9 mouse cellular contexts compared by ENCODE assay signal in the genomic region with DNA sequence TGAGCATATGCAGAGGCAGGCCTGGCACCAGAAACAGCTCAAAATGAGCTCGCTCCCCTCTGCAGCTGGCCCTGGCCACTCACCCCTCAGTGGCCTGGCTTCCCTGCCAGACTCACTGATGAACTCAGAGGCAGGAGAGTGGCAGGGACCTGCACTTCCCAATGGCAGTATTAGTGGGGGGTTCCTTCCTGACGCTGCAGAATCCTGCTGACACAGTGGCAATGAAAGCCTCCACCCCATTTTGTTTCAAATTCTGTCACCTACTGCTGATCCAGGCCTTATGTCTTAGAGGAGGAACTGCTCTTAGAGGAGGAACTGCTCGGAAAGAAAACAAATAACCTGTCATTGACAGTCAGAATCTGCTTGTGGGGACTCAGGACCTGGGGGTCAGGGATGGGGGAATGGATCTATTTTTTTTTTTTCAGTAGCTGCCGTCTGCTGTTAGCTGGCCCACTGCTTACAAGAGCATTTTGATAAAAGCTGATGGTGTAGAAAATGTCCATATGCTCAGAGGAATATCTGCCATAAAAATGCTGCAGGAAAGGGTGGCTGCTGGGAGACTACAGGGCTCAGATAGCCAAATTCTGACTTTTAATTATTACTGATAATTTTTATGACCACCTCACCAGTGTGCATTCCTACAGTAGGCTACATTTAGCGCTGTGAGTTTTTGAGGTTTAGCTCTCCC. TPM values are rescaled to one million over a fixed set of nuclear protein-coding genes. Genes with fewer than 3 reads are reported as not detected.
A peak's percentile ranks its signal among the peaks of the same experiment; 100 is the strongest.
DNase-seq lines count a peak whose midpoint lies in the region; ATAC-seq lines count a peak whose summit lies in the region.
"Had no signal": no experiment of that assay in that cellular context is flagged by ENCODE, and none has a peak within 500 bp of the region (broad histone marks: within the 10 kb centered on the region; RNA-seq: fewer than 3 reads in every experiment).

No protein-coding gene starts in this region.

- H3K36me3 ChIP-seq in forebrain, embryonic 12.5 days (replicated peaks) = peaks cover 15% of the 10 kb centered on the region; the same call in 1 of the 2 replicates
- H3K36me3 ChIP-seq in forebrain, embryonic 10.5 days (replicated peaks) = peaks cover 21% of the 10 kb centered on the region
- no peaks in the 10 kb centered on the region for H3K36me3 ChIP-seq in midbrain, embryonic 16.5 days (ENCODE audit: control insufficient read depth, insufficient read depth, low read length)

- H3K9me3 ChIP-seq in forebrain, embryonic 12.5 days = no peaks in the 10 kb centered on the region
- H3K9me3 ChIP-seq in forebrain, embryonic 10.5 days = no peaks in the 10 kb centered on the region
- H3K9me3 ChIP-seq in midbrain, embryonic 16.5 days (replicated peaks; ENCODE audit: control insufficient read depth, low read length, poor library complexity, severe bottlenecking) = no peaks in the 10 kb centered on the region

- ATAC-seq in forebrain, embryonic 12.5 days (ENCODE audit: low FRiP score) = no peak
- ATAC-seq in midbrain, embryonic 16.5 days = no peak

- DNase-seq in forebrain, embryonic 10.5 days (ENCODE audit: extremely low spot score, low spot score) = no peak
- peak; percentile 77 for DNase-seq in left cerebral cortex, postnatal 4 days
- DNase-seq in left cerebral cortex, postnatal 10 days (ENCODE audit: extremely low spot score in 1 of 2, low spot score in 2 of 2) = no peak
- peak; percentile 80 to 82 for DNase-seq in cerebellum, postnatal 14 days
- no peak for DNase-seq in T-cell, adult 2 months (ENCODE audit: low spot score)
- DNase-seq in spleen, postnatal 36 days (ENCODE audit: low spot score in 2 of 2) = no peak

- peaks cover 28% of the 10 kb centered on the region for H3K4me1 ChIP-seq in forebrain, embryonic 12.5 days
- peaks cover 26% of the 10 kb centered on the region for H3K4me1 ChIP-seq in forebrain, embryonic 10.5 days
- peaks cover 4% of the 10 kb centered on the region; the same call in 1 of the 2 replicates for H3K4me1 ChIP-seq in midbrain, embryonic 16.5 days (ENCODE audit: control insufficient read depth, insufficient read depth, low read length)

- intact Hi-C loops in left cerebral cortex, postnatal 4 days (cut with DNase I) = no loop called here
- intact Hi-C loops in left cerebral cortex, postnatal 10 days (cut with DNase I) = no loop called here

- 0 out of 2 replicates have a peak overlapping the region, but pooled peaks have one; percentile 21 for H3K27ac ChIP-seq in forebrain, embryonic 12.5 days
- no peak overlapping the region for H3K27ac ChIP-seq in forebrain, embryonic 10.5 days
- no peak overlapping the region for H3K27ac ChIP-seq in midbrain, embryonic 16.5 days (ENCODE audit: low read length)
- H3K27ac ChIP-seq: liver, embryonic 14.5 days had no signal

- no peak overlapping the region for H3K4me3 ChIP-seq in forebrain, embryonic 12.5 days (replicated peaks)
- no peak overlapping the region for H3K4me3 ChIP-seq in forebrain, embryonic 10.5 days
- no peak overlapping the region for H3K4me3 ChIP-seq in midbrain, embryonic 16.5 days (ENCODE audit: low read depth, low read length)

- H3K4me2 ChIP-seq in forebrain, embryonic 12.5 days = no peak overlapping the region
- H3K4me2 ChIP-seq in midbrain, embryonic 16.5 days (ENCODE audit: low read length) = no peak overlapping the region

- peak overlapping the region; percentile 17; the same call in 1 of the 2 replicates for H3K9ac ChIP-seq in forebrain, embryonic 12.5 days
- H3K9ac ChIP-seq in midbrain, embryonic 16.5 days (ENCODE audit: low read depth, low read length) = peak overlapping the region; percentile 8; the same call in 1 of the 2 replicates
- H3K9ac ChIP-seq: liver, embryonic 14.5 days had no signal

- WGBS in forebrain, embryonic 12.5 days = 60% methylated on average over 5 of the region's 5 CpGs
- 69% methylated on average over 5 of the region's 5 CpGs for WGBS in forebrain, embryonic 10.5 days
- WGBS in midbrain, embryonic 16.5 days = 52% methylated on average over 5 of the region's 5 CpGs

- H3K27me3 ChIP-seq in forebrain, embryonic 12.5 days = no peaks in the 10 kb centered on the region
- no peaks in the 10 kb centered on the region for H3K27me3 ChIP-seq in forebrain, embryonic 10.5 days (ENCODE audit: poor library complexity, severe bottlenecking)
- no peaks in the 10 kb centered on the region for H3K27me3 ChIP-seq in midbrain, embryonic 16.5 days (ENCODE audit: control insufficient read depth, insufficient read depth, low read depth, low read length)

RNA-seq across cellular contexts. Expression of gene Akt2, which starts 13.5 kb away (rescaled TPM):
- polyA plus RNA-seq in forebrain, embryonic 12.5 days (2016; fragmentation: Nextera tagmentation; extraction: Ambion mirVana) = 81.2 and 84.6 TPM in 2 replicates
- 73.3 and 78.8 TPM in 2 replicates for polyA plus RNA-seq in forebrain, embryonic 10.5 days (2016; fragmentation: Nextera tagmentation; extraction: Ambion mirVana)
- 10 to 100 TPM; 68.1 to 72.0 TPM for total RNA-seq in left cerebral cortex, postnatal 4 days (2021)
- 100 to 1,000 TPM in 1 of 2 experiments, 10 to 100 TPM in 1; 92.2 to 103 TPM for total RNA-seq in left cerebral cortex, postnatal 10 days (2021)
- 49.9 and 57.0 TPM in 2 replicates for polyA plus RNA-seq in midbrain, embryonic 16.5 days (2015; fragmentation: Nextera tagmentation; extraction: Ambion mirVana)

RNA-seq across cellular contexts. Expression of gene Ttc9b, which starts 48.9 kb away (rescaled TPM):
- polyA plus RNA-seq in forebrain, embryonic 12.5 days (2016; fragmentation: Nextera tagmentation; extraction: Ambion mirVana) = 21.4 and 24.8 TPM in 2 replicates
- polyA plus RNA-seq in forebrain, embryonic 10.5 days (2016; fragmentation: Nextera tagmentation; extraction: Ambion mirVana) = 2.8 and 3.7 TPM in 2 replicates
- 10 to 100 TPM; 80.0 to 91.0 TPM for total RNA-seq in left cerebral cortex, postnatal 4 days (2021)
- 100 to 1,000 TPM; 139 to 145 TPM for total RNA-seq in left cerebral cortex, postnatal 10 days (2021)
- polyA plus RNA-seq in midbrain, embryonic 16.5 days (2015; fragmentation: Nextera tagmentation; extraction: Ambion mirVana) = 75.0 and 84.4 TPM in 2 replicates
- polyA plus RNA-seq: liver, embryonic 14.5 days had no signal

RNA-seq across cellular contexts. Expression of gene 2310022A10Rik, which starts 51.8 kb away (rescaled TPM):
- 38.7 and 39.6 TPM in 2 replicates for polyA plus RNA-seq in forebrain, embryonic 12.5 days (2016; fragmentation: Nextera tagmentation; extraction: Ambion mirVana)
- polyA plus RNA-seq in forebrain, embryonic 10.5 days (2016; fragmentation: Nextera tagmentation; extraction: Ambion mirVana) = 38.8 and 39.3 TPM in 2 replicates
- 10 to 100 TPM; 27.4 to 33.1 TPM for total RNA-seq in left cerebral cortex, postnatal 4 days (2021)
- 10 to 100 TPM; 23.1 to 26.2 TPM for total RNA-seq in left cerebral cortex, postnatal 10 days (2021)
- 35.6 and 37.5 TPM in 2 replicates for polyA plus RNA-seq in midbrain, embryonic 16.5 days (2015; fragmentation: Nextera tagmentation; extraction: Ambion mirVana)

RNA-seq across cellular contexts. Expression of gene Pld3, which starts 51.8 kb away (rescaled TPM):
- 58.1 and 58.2 TPM in 2 replicates for polyA plus RNA-seq in forebrain, embryonic 12.5 days (2016; fragmentation: Nextera tagmentation; extraction: Ambion mirVana)
- polyA plus RNA-seq in forebrain, embryonic 10.5 days (2016; fragmentation: Nextera tagmentation; extraction: Ambion mirVana) = 41.9 and 42.0 TPM in 2 replicates
- 100 to 1,000 TPM; 175 to 222 TPM for total RNA-seq in left cerebral cortex, postnatal 4 days (2021)
- total RNA-seq in left cerebral cortex, postnatal 10 days (2021) = 100 to 1,000 TPM; 520 to 550 TPM
- 171 and 225 TPM in 2 replicates for polyA plus RNA-seq in midbrain, embryonic 16.5 days (2015; fragmentation: Nextera tagmentation; extraction: Ambion mirVana)

Comparison
In these comparisons a context has a peak if more than half of its experiments do, and no peak if none do; other contexts are left out.
1. DNase-seq: peak in left cerebral cortex, postnatal 4 days (single experiment) and cerebellum, postnatal 14 days (2 of 2); none in forebrain, embryonic 10.5 days (single experiment), left cerebral cortex, postnatal 10 days (0 of 2), T-cell, adult 2 months (single experiment) and spleen, postnatal 36 days (0 of 2).